Mouse (Mus musculus) left cerebral cortex, adult 18-20 months (tissue): Measurements from ENCODE around the gene C1qb. TPM values are rescaled to one million over a fixed set of nuclear protein-coding genes. Genes with fewer than 3 reads are reported as not detected.

Experiments used
- DNase-seq, 2 experiments: peaks; one replicate each; pipeline ENCODE4 v3.0.0; 2021 to 2022; ENCODE audit warnings: low spot score in 2 of 2, mixed read lengths in 1 of 2
- long read RNA-seq, 2 experiments: library from polyadenylated mRNA; stranded (forward); transcript quantifications; one replicate each; pipeline ENCODE4 v2.0.0; 2021
- total RNA-seq, 2 experiments: library from RNA; stranded (reverse); gene quantifications; 2 replicates each; pipeline ENCODE4 v1.2.3; 2021

The C1qb gene
- total RNA-seq = 10 to 100 TPM; 53.1 to 57.5 TPM
- long read RNA-seq, experiment 1, transcript C1qb-201 (3 exons, 1,088 nt) = major isoform, 68 of 69 reads
- long read RNA-seq, experiment 1, partial matches to known transcripts = 0 of 69 reads
- long read RNA-seq, experiment 1, other reads (novel, unspliced or antisense) = 1 of 69 reads
- long read RNA-seq, experiment 2, transcript C1qb-201 (3 exons, 1,088 nt) = major isoform, 51 of 60 reads
- long read RNA-seq, experiment 2, partial matches to known transcripts = 5 of 60 reads
- long read RNA-seq, experiment 2, other reads (novel, unspliced or antisense) = 4 of 60 reads

GRCm38 (mm10) chr4:136886101-136886500, at the start of gene C1qb:
Gene C1qb (minus strand): TSS chr4:136886187.
- no peak for DNase-seq

GRCm38 (mm10) chr4:136934746-136935613, 49.0 kb upstream of the C1qb start:
- DNase-seq = no peak

DNA sequence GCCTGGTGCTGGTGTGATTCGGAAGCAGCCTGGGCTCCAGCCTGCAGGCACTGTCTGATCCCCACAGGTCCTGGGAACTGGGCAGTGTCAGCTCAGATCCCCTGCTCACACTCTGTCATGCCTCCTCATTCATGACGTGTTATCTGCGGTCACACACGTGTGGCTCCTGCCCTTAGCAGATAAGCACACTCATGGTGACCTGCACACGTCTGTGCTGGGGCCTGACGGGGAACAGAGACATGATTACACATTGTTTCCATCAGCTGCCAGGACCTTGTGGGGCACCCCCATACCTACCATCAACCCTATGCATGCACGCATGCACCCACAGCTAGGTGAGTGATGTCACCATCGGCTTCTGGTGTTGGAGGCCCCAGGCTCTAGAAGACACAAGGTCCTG, 44.5 kb upstream of the C1qb start:
- DNase-seq = no peak

GRCm38 (mm10) chr4:136928928-136929327, 42.9 kb upstream of the C1qb start:
- peak in 1 of 2 experiments; percentile 48 for DNase-seq

GRCm38 (mm10) chr4:136925804-136926203, 39.8 kb upstream of the C1qb start:
- no peak for DNase-seq

GRCm38 (mm10) chr4:136924529-136924928, 38.5 kb upstream of the C1qb start:
- no peak for DNase-seq

- DNase-seq = no peak
Observed at GRCm38 (mm10) chr4:136919526-136919925, 33.5 kb upstream of the C1qb start.

DNA sequence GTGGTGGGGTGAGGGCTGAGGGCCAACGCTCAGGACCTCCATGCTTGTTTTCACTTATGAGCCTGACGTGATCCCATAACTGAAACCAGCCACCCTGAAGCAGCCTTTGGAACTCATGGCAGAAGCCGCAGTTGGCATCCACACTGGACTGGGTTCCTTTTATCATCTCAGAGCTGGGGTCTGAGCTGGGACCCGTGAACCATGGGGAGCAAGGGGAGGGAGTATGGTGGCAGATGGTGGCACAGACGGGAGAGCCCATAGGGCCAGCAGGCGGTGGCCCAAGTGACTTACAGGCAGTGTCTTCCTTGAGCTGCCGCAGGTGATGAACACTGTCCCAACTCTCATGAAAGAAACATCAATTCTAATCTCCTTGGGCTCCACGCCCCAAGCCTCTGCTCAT, 32.8 kb upstream of the C1qb start:
- DNase-seq = no peak

- no peak for DNase-seq
Observed at GRCm38 (mm10) chr4:136917165-136917524, 31.2 kb upstream of the C1qb start.

DNA sequence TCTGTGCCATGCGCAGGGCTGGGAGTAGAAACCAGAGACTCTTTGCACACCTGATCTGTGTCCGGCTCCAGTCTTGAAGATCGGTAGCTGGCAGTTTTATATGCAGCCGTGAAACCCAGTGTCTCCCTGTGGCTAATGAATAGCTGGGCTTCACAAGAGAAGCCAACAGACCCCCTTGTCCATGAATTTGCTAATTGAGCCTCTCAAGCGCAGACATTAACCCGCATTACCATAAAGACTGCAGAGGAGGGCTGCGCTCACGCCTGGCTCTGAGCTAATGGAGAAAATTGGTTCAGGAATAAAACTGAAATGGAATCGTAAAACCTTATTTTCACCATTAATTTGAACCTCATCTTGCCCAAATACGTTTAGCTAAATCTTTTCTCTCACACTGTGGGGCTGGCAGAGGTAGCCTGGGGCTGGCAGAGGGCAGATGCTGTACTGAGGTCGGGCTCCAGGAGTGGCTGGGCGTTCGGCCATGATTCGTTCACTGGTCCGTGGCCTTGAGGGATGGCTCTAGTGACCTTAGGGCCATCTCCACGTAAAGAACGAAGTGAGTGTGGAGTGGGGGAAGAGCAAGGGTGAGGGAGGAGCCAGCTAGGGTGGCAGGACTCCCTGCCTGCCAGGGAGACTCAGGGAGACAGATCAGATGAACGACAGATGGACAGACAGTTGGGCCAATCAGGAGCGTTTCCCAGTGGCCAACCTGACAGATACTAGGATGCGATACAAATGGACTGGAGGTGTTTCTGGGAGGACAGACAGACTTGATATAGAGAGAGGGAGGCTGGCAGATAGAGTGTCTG, 30.6 kb upstream of the C1qb start:
- no peak for DNase-seq

DNA sequence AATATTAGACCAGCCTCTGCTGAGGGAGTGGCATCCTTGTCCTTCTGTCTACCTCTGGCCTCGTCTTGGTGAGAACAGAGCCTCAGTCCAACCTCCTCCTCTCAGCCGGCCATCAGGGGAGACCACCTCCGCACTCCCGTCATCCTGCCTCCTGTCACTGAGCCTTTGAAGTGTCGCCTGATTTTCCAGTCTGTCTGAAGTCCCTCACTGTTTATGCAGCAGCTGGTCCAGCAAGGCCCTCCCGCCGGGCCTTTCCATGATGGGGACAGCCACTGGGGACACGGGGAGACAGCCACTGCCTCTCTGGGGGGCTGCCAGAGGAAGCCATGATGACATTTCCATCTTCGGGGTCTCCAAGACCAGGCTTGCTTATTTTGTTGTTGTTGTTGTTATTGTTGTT, 26.9 kb upstream of the C1qb start:
- no peak for DNase-seq

DNA sequence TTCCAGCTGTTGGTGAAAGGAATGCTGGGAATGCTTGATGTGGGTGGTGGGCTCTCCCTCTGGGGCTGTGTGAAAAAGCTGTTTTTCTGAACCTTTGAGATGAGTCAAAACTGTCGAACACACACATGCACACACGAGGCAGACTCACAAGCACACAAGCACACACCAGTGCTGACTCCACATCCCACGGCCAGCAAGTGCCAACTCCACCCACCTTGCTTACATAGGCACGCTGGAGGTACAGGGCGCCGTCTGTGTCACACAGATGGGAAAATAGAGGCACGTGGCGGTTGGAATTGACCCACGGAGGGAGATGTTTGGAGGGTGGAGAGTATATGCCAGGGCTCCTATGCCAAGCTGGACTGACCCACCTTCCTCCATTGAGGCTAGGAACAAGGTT, 25.8 kb upstream of the C1qb start:
- DNase-seq = peak in 1 of 2 experiments; percentile 43

GRCm38 (mm10) chr4:136911211-136911646, 25.2 kb upstream of the C1qb start:
- no peak for DNase-seq

- DNase-seq = no peak
Observed at GRCm38 (mm10) chr4:136907809-136908208, 21.8 kb upstream of the C1qb start.

DNA sequence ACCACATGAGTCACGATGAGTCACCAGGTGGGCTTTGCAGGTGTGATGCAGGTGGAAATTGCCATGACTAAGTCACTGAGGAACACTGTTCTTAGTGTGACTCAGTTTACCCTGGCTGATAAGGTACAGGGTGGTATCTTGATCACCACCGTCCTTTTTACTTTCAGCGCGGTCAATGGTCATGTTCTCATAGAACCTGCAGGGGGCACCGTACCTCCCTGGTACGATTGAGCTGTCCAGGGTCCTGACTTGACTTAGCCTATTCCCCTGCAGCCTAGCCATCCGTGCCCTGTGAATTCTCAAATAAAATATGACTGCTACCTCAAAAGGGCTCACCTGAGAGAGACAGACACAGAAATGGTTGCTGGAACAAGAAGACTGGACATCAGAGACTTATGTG, 21.0 kb upstream of the C1qb start:
- no peak for DNase-seq

- no peak for DNase-seq
Observed at GRCm38 (mm10) chr4:136904767-136905539, 19.0 kb upstream of the C1qb start.

DNA sequence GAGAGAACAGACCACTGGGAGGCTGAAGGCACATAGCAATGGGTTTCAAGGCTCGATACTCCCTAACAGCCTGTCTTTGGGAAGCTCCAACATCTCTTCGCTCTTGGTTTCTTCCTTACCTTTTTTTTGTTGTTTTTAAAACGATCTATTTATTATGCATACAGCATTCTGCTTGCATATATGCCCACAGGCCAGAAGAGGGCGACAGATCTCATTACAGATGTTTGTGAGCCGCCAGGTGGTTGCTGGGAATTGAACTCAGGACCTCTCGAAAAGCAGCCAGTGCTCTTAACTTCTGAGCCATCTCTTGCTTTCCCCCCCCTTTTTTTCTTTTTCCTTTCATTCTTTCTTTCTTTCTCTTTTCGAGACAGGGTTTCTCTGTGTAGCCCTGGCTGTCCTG, 13.2 kb upstream of the C1qb start:
- DNase-seq = no peak

- DNase-seq = no peak
Observed at GRCm38 (mm10) chr4:136898637-136899036, 12.7 kb upstream of the C1qb start, which contains the start of gene C1qa. Gene C1qa (minus strand): TSS chr4:136898803.

DNA sequence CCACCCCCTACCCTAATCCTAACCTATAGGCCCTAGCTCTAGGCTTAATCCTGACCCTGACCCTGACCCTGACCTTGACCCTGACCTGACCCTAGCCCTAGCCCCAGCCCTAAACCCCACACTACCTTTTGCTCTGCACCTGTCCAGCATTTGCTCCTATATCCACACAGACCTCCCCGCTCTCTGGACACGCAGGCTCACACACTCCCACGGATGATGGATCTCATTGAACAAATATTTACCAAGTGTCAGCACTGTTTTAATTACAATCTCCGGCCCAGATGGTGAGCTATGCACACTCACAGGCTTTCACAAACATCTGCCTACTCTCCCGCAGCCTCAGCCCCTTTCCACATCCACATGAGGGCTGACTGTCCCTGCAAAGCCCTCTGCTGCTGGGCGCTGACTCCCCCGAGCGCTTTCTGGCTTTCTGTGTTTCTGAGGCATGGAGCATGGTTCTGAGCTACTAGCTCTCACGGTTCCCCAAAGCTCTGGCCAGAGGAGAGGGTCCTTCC, 12.2 kb upstream of the C1qb start:
- DNase-seq = no peak

DNA sequence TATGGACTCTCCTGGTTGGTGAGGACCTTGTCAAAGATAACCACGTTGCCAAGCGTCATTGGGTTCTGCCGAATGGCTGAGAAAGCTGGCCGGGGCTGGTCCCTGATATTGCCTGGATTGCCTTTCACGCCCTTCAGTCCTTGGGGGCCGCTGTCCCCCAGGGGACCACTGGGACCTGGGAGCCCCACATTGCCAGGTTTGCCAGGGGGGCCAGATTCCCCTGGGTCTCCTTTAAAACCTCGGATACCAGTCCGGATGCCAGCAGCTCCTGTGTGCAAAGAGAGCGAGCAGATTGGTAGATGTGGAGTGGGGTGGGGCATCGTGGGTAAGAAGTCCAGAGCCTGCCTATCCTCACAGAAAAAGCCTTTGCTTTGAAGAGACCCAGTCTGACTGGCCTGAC, 10.5 kb upstream of the C1qb start:
- no peak for DNase-seq

- DNase-seq = no peak
Observed at GRCm38 (mm10) chr4:136895861-136896260, 9.9 kb upstream of the C1qb start.
